Mouse (Mus musculus): ENCODE measurements around the gene Pcgf3.

GRCm38 (mm10) chr5:108521016-108521415, 60.0 kb downstream of the Pcgf3 start:
- TF ChIP-seq CTCF (IDR thresholded peaks at IDR 0.05; ENCODE audit: insufficient read depth, low read length) (no peak), POLR2A (IDR thresholded peaks at IDR 0.05; ENCODE audit: borderline replicate concordance, extremely low read depth, low read depth, low read length) (no peak)
